Mouse (Mus musculus) left cerebral cortex, adult 18-20 months (tissue): ENCODE measurements around the gene Ttll11. TPM values are rescaled to one million over a fixed set of nuclear protein-coding genes. Genes with fewer than 3 reads are reported as not detected.

Experiments used
- DNase-seq, 2 experiments: peaks; one replicate each; pipeline ENCODE4 v3.0.0; 2021 to 2022; ENCODE audit warnings: low spot score in 2 of 2, mixed read lengths in 1 of 2
- total RNA-seq, 2 experiments: library from RNA; stranded (reverse); gene quantifications; 2 replicates each; pipeline ENCODE4 v1.2.3; 2021

Ttll11 gene
- total RNA-seq, 2 experiments from 2014 or later, result 41.1 to 42.7 TPM

DNA sequence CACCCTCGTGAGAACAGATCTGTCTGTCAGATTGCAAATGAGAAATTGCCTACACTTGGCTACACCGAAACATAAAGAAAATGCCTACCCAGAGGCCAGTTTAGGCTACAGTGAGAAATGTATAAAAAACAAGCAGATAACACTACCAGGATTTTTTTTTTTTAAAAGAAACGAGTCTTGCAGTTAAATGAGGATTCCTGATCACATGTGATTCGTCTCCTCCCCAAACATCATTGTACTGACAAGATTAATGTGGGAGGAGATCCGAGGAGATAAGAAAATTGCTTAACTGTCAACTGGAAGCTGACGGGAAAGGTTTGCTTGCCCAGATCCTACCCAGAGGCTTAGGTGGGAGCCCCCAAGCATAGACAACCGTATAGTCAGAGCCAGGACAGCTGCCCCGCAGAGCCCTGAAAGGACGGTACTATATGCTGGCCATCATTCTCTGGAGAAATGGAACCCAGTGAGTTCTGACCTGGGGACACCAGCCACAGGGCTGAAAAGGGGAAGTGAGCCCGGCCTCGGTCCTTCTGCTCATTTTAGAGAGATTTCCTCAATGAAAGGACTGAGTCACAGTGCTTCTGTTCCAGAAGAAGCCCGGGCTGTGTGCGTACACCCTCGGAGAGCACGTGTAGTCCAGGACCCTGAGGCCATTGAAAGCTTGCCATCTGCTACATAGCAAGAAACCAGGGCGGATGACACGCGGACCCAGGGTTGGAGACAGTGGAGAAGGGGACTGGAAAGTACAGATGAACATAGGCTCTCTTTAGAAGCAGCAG lies 247.9 kb downstream of the Ttll11 start:
- no peak for DNase-seq

- DNase-seq, result no peak
These were observed 250.3 kb downstream of the Ttll11 start for GRCm38 (mm10) chr2:35729077-35730065.

DNA sequence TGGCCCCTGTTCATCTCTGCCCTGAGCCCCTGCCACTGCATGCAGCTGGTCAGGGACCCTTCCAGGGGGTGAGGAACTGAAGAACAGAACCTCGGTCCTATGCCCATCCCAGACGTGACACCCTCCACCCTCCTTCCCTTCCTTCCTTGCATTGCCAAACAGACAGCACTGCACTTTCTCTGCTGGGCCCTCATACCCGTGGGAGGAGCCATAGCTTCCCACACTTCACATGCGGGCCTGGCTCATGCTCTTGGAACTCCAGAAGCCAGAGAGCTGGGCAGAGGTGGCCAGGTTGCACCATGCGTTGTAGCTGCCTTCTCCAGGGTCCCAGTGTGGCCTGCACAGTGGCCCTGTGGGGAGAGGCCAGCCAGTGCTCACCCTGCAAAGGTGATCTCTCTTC lies 251.1 kb downstream of the Ttll11 start:
- peak in 1 of 2 experiments; percentile 63 for DNase-seq

DNA sequence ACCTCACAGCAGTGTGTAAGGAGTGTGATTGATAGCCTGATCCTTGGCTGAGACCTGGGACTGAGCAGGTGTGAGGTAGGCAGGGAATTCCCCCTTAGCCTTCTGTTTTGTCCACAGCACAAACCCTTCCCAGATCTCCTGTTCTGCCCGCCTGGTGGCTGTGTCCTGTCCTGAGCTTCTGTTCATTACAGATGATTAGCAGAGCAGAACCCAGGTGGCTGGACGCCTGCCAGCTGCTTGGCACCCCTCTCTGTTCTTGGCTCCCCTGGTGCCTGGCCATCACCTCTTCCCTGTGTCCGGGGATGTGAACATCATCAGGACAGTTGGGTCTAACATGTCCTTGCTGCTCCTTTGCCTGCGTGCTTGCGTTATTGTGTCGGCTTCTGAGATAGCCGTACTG lies 256.0 kb downstream of the Ttll11 start:
- no peak for DNase-seq

GRCm38 (mm10) chr2:35723267-35723666 lies 256.4 kb downstream of the Ttll11 start:
- DNase-seq, result no peak

DNA sequence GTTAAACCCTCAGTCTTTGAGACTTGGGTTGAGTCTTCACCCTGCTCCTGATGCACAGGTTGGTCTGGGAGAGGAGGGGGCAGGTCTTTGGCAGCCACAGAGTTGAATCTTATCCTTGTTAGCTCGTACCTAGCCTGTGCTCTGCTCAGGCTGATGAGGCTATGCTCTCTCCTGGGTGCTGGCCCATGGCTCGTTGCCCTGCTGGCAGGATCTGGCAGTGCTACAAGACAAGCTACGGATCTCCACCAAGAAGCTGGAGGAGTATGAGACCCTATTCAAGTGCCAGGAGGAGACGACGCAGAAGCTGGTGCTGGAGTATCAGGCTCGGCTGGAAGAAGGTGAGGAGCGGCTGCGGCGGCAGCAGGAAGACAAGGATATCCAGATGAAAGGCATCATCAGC lies 256.9 kb downstream of the Ttll11 start:
- no peak for DNase-seq

GRCm38 (mm10) chr2:35720956-35721355 lies 258.8 kb downstream of the Ttll11 start:
- DNase-seq, result no peak

DNA sequence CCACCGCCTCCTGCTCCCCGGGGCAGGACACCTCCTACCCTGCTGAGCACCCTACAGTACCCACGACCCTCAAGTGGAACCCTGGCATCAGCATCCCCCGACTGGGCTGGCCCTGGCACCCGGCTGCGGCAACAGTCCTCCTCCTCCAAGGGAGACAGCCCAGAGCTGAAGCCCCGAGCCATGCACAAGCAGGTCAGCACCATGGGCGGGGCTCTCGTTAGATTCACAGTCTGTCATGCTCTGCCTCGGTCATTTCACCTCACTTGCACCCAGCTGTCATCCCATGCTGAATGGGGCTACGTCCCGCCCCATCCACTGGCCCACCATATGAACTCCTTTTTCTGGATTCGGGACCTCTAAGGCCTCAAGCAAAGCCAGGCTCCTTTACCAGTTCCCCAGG lies 259.2 kb downstream of the Ttll11 start:
- no peak for DNase-seq

DNA sequence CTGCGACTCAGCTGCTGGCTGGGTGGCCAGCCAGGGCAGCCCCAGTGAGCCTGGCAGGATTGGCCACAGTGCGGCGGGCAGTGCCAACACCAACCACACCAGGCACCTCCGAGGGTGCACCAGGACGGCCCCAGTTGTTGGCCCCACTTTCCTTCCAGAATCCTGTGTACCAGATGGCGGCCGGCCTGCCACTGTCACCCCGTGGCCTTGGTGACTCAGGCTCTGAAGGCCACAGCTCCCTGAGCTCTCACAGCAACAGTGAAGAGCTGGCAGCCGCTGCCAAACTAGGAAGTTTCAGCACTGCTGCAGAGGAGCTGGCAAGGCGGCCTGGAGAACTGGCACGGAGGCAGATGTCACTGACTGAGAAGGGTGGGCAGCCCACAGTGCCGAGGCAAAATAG lies 259.6 kb downstream of the Ttll11 start:
- peak; percentile 45 to 76 for DNase-seq

DNA sequence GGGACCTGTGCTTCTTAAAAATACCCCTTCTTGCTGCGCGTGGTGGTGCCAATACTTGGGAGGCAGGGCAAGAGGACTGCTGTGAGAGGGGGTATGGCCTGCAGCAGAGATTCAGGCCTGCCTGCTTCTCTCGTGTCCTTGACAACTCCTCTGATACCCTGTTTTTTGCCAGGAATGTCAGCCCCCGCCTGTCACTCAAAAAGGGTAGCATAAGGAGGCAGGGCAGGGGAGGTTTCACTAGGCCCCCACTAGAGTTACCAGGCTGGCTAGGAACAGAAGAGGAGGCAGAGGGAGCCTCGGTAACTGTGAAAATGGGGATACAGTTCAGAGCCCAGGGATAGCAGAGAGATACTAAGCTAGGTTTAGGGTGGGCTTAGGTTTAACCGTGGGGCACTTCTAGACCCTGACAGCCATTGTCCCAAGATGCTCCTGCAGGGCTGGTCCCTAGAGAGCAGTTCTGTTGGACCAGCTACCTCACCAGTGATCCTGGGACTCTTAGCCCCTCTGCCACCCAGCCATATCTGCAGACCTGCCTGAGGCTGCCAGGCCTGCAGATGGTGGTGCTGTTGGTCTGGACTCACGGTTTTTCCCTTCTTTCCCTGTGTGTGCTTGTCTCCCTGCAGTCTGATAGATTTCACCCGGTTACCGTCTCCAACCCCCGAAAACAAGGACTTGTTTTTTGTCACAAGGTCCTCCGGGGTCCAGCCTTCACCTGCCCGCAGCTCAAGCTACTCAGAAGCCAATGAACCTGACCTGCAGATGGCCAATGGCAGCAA lies 260.3 kb downstream of the Ttll11 start:
- DNase-seq, result no peak

DNA sequence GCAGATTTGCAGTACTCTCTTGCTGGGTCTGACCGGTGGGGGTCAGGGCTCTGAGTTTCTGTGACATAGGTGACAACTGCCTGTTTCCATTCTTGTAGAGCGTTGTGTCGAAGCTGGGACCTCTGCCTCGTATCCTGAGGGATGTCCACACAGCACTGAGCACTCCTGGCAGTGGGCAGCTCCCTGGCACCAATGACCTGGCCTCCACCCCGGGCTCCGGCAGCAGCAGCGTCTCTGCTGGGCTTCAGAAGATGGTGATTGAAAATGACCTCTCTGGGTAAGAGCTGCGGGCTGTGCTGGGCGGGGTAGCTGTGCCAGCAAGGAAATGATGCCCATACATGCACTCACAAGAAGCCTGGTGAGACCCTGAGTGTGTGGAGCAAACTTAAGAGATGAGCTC lies 261.1 kb downstream of the Ttll11 start:
- DNase-seq, result no peak

DNA sequence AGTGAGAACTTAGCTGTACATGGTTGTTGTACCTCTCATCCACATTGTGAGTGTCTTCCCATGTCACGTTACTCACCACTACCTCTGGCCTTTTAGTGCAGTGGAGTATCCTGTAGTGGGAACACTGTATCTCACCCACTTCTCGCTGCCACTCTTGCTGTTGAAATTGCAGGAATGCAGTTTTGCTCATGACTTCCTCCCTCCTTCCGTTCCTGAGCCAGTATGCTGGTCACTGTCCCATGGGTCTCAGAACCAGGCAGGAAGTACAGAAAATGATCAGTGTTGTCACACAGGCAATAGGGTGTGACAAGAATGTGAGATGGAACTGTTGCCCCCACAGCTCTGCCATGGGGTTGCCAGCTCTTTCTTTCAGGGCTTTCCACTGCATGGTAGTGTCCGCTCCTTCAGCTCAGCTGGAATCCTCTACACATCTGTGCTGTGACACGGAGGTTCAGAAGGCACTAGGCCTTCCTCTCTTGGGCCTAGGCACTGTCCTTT lies 261.7 kb downstream of the Ttll11 start:
- DNase-seq, result no peak

- DNase-seq, result no peak
These were observed 263.5 kb downstream of the Ttll11 start for GRCm38 (mm10) chr2:35716175-35716574.

DNA sequence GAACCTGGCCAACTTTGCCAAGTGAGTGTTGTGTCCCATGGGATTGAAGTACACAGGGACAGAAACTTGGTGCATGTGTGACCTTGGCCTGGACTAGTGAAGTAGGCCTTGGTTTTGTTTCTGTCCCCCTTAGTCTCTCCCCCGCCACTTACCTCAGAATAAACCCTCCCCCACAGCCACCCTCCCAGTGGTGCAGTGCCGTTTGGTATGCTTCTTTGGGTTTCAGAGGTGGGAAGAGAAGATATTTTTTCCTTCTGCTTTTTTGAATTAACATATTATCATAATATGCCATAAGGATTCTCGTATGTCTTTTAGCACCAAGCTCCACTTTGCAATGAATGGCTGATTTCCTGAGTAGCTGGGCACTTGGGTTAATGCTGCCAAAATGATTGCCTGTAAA lies 264.2 kb downstream of the Ttll11 start:
- peak in 1 of 2 experiments; percentile 51 for DNase-seq

DNA sequence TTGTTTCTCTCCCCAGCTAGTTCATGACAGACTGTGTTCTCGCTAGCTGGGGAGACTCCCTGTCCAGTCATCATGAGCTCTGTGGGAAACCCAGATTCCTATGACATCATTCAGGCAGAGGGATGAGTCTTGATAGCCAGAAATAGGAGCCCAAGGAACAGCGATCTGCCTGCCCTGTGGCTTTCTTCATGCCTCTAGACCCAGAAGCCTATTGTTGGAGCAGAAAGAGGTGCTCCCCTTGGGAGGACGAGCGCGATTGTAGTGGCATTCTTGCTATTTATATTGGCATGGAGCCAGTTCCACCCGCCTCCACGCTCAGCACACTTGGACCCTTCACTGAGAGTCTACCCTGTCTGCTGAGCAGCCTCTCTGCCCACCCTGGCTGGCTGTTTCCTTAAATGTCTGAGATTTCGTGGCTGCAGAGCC lies 265.0 kb downstream of the Ttll11 start:
- DNase-seq, result no peak

DNA sequence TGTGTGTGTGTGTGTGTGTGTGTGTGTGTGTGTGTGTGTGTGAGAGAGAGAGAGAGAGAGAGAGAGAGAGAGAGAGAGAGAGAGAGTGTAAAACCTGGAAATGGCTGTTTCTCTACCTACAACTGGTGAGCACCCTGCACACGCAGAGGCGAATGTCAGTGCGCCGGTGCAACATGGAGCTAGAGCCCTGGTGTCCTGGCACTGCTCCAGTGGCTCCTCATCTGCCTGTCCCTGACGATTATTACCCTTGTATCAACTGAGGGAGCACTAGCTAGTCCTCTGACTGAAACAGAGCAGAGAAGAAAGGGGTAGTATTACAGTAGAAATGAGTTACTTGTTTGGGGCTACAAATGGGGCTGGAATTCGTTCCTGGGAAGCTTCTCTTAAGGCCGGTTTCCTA lies 266.3 kb downstream of the Ttll11 start:
- DNase-seq, result no peak

DNA sequence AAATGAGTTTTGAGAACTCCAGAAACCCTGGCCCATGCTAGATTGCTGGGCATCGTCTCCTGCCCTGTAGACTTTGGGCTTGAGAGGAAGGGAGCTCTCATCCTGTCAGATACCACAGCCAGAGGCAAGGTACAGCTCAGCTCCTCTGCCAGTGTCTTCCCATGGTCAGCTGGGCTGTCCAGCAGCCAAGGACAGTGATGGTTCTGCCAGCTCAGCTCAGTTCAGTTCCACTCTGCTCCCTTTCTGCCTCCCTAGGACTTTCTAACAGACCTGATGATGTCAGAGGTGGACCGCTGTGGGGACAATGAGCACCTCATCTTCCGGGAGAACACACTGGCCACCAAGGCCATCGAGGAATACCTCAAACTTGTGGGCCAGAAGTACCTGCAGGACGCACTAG lies 267.1 kb downstream of the Ttll11 start:
- no peak for DNase-seq

GRCm38 (mm10) chr2:35703241-35703640 lies 276.5 kb downstream of the Ttll11 start:
- DNase-seq, result no peak

DNA sequence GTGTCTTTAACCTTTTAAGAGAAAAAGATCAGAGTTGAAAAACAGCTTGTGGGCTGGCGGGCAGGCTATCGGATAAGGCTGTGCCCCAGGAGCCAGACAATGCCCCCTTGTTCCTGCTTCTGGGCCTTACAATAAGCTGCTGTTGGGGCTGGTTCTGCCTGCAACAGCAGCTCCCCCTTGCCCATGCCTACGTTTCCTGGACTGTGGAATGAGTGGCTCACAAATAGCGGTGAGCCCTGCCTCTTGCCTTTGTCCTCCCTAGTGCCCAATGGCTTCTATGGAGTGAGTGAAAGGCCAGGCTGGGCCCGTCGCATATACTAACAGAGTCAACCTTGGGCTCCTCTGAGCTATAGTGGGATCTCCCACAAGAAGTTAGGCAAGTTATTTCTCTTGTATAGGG lies 277.1 kb downstream of the Ttll11 start:
- no peak for DNase-seq

DNA sequence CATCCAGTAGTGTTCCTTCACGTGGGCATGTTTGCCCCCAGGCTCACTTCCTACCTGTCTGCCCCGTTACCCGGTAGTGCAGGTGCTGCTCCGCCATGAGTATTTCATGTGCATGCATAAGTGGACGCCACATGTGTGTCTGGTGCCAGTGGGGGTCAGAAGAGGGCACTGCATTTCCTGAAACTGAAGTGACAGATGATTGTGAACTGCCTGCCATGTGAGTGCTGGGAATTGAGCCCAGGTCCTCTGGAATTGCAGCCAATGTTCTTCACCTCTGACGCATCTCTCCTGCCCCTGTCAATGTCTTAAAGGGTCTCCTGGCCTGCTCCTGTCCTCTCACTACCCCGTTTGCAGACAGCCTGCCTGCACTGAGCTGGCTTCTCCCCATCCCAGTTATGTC lies 277.7 kb downstream of the Ttll11 start:
- DNase-seq, result no peak
